Mouse (Mus musculus): Measurements from ENCODE around the gene Olfr959. TPM values are rescaled to one million over a fixed set of nuclear protein-coding genes. Genes with fewer than 3 reads are reported as not detected.

Gene Olfr959
- total and polyA plus RNA-seq, 3 experiments: not detected

- dilution Hi-C loops (cut with MboI; ENCODE audit: extremely low pct_ligation_motif_present, extremely low pct_unique_long_range_greater_than_20kb, low sequenced_read_pairs): no loop called here
- H3K4me3 ChIP-seq (replicated peaks in 1 of 3; ENCODE audit: low read depth in 2 of 3, low read length in 2 of 3, poor library complexity in 1 of 3): no peak within 1 kb of the TSS
- no peaks in the 10 kb centered on the region for H3K36me3 ChIP-seq (replicated peaks in 1 of 2; ENCODE audit: control insufficient read depth in 1 of 2, insufficient read depth in 1 of 2, low read length in 1 of 2)
- H3K27ac ChIP-seq (ENCODE audit: insufficient read depth, low read depth): no peak within 1 kb of the TSS
- no peaks in the 10 kb centered on the region for H3K79me2 ChIP-seq (replicated peaks; ENCODE audit: control insufficient read depth, extremely low read depth, insufficient read depth, poor library complexity, severe bottlenecking)
- in situ Hi-C loops (cut with MboI; ENCODE audit: low pct_ligation_motif_present, low pct_unique_long_range_greater_than_20kb, low sequenced_read_pairs): no loop called here
- no peaks in the 10 kb centered on the region for H3K4me1 ChIP-seq (ENCODE audit: control insufficient read depth in 1 of 2, insufficient read depth in 2 of 2)
- no peak within 1 kb of the TSS for H3K9ac ChIP-seq (ENCODE audit: insufficient read depth, low read depth)
- H3K4me2 ChIP-seq (ENCODE audit: insufficient read depth, low read depth, poor library complexity, severe bottlenecking): no peak within 1 kb of the TSS
- H3K27me3 ChIP-seq (replicated peaks): no peaks in the 10 kb centered on the region
- DNase-seq (ENCODE audit: extremely low read depth): no peak
- H3K9me3 ChIP-seq (replicated peaks; ENCODE audit: low read length): no peaks in the 10 kb centered on the region
- TF ChIP-seq ZC3H11A (IDR thresholded peaks at IDR 0.05; ENCODE audit: low read depth, low read length) (no peak), SMC3 (IDR thresholded peaks at IDR 0.05; ENCODE audit: low read depth, low read length) (no peak), TCF12 (IDR thresholded peaks at IDR 0.05; ENCODE audit: low read depth, low read length) (no peak), GABPA (IDR thresholded peaks at IDR 0.05; ENCODE audit: insufficient replicate concordance, low read depth, low read length) (no peak), JUND (conservative IDR thresholded peaks at IDR 0.05; ENCODE audit: low read depth, low read length) (no peak), RAD21 (IDR thresholded peaks at IDR 0.05; ENCODE audit: low read depth, low read length) (no peak), BHLHE40 (IDR thresholded peaks at IDR 0.05; ENCODE audit: low read depth, low read length) (no peak), ELF1 (IDR thresholded peaks at IDR 0.05; ENCODE audit: low read depth, low read length) (no peak), USF1 (IDR thresholded peaks at IDR 0.05; ENCODE audit: low read depth, low read length) (no peak), JUN (IDR thresholded peaks at IDR 0.05; ENCODE audit: insufficient read depth, low read depth, low read length) (no peak), ZKSCAN1 (IDR thresholded peaks at IDR 0.05; ENCODE audit: borderline replicate concordance, low read depth, low read length) (no peak), ZMIZ1 (IDR thresholded peaks at IDR 0.05; ENCODE audit: low read depth, low read length) (no peak)
Measured at GRCm38 (mm10) chr9:39553946-39554345, 21.4 kb downstream of the Olfr959 start, which contains the start of gene Olfr958. TSS of gene Olfr958 (minus strand) at chr9:39554054.

DNA sequence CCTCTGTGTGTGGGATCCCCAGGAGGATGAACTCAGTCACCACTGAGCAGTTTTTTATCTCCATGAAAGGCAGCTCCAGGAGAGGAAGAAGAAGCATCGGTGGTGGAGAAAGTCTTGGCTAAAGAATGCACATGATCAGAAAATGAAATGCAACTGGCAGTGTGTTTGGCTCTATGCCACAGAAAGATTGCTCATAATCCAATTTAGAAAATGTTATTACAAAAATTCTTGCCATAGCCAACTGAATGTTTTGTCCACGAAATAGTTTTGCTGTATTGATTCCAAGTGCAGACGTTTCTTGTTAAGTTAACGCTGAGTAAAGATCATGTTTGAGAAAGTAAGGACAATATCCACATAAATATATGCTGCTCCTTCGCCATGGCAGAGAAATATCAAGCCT, 24.6 kb downstream of the Olfr959 start:
- Histone ChIP-seq H3K79me2 (replicated peaks; ENCODE audit: control insufficient read depth, extremely low read depth, insufficient read depth, poor library complexity, severe bottlenecking) (no peaks in the 10 kb centered on the region), H3K4me1 (ENCODE audit: control insufficient read depth in 1 of 2, insufficient read depth in 2 of 2) (no peaks in the 10 kb centered on the region), H3K27ac (ENCODE audit: insufficient read depth, low read depth) (no peak overlapping the region), H3K9ac (ENCODE audit: insufficient read depth, low read depth) (no peak overlapping the region), H3K27me3 (replicated peaks) (no peaks in the 10 kb centered on the region), H3K9me3 (replicated peaks; ENCODE audit: low read length) (no peaks in the 10 kb centered on the region), H3K4me3 (replicated peaks in 1 of 3; ENCODE audit: low read depth in 2 of 3, low read length in 2 of 3, poor library complexity in 1 of 3) (no peak overlapping the region), H3K36me3 (replicated peaks in 1 of 2; ENCODE audit: control insufficient read depth in 1 of 2, insufficient read depth in 1 of 2, low read length in 1 of 2) (no peaks in the 10 kb centered on the region), H3K4me2 (ENCODE audit: insufficient read depth, low read depth, poor library complexity, severe bottlenecking) (no peak overlapping the region)
- TF ChIP-seq MXI1 (IDR thresholded peaks at IDR 0.05; ENCODE audit: low read depth, low read length) (no peak), NELFE (IDR thresholded peaks at IDR 0.05; ENCODE audit: low read depth, low read length) (no peak), POLR2AphosphoS2 (IDR thresholded peaks at IDR 0.05; ENCODE audit: low read depth, low read length) (no peak), ELF1 (IDR thresholded peaks at IDR 0.05; ENCODE audit: low read depth, low read length) (no peak), JUN (IDR thresholded peaks at IDR 0.05; ENCODE audit: insufficient read depth, low read depth, low read length) (no peak), GABPA (IDR thresholded peaks at IDR 0.05; ENCODE audit: insufficient replicate concordance, low read depth, low read length) (no peak), NRF1 (IDR thresholded peaks at IDR 0.05; ENCODE audit: low read depth, low read length) (no peak), POLR2A (IDR thresholded peaks at IDR 0.05; ENCODE audit: low read depth, low read length) (no peak), UBTF (IDR thresholded peaks at IDR 0.05; ENCODE audit: low read depth, low read length) (no peak), RAD21 (IDR thresholded peaks at IDR 0.05; ENCODE audit: low read depth, low read length) (no peak), EP300 (IDR thresholded peaks at IDR 0.05; ENCODE audit: low read length) (no peak), BHLHE40 (IDR thresholded peaks at IDR 0.05; ENCODE audit: low read depth, low read length) (no peak), MAX (IDR thresholded peaks at IDR 0.05; ENCODE audit: low read length) (no peak)
- dilution Hi-C loops (cut with MboI; ENCODE audit: extremely low pct_ligation_motif_present, extremely low pct_unique_long_range_greater_than_20kb, low sequenced_read_pairs) (no loop called here), in situ Hi-C loops (cut with MboI; ENCODE audit: low pct_ligation_motif_present, low pct_unique_long_range_greater_than_20kb, low sequenced_read_pairs) (no loop called here)
- no peak for DNase-seq (ENCODE audit: extremely low read depth)
